Mouse (Mus musculus) MEL (cell line): ENCODE results near the gene Zfp90. TPM values are rescaled to one million over a fixed set of nuclear protein-coding genes. Genes with fewer than 3 reads are reported as not detected.

Experiments used
- DNase-seq: peaks from one replicate; pipeline ENCODE4 v3.0.0; 2011; ENCODE audit warnings: low read depth, low spot score
- H3K27ac ChIP-seq: 2 replicates; pipeline ENCODE4 v1.5.1; 2012; ENCODE audit warnings: low read depth, mild to moderate bottlenecking, control low read depth, low read length, moderate library complexity; ENCODE audit not compliant: control insufficient read depth
- H3K27me3 ChIP-seq, 2 experiments: fragments of 150-350 bp in 1 of 2; sonication (generic) in 1 of 2; 2 replicates each; pipeline ENCODE4 v1.6.1; 2012; ENCODE audit warnings: low read length in 2 of 2, mild to moderate bottlenecking in 2 of 2, improper control_type of control experiment in 1 of 2, moderate library complexity in 1 of 2; ENCODE audit not compliant: insufficient read depth in 2 of 2, control insufficient read depth in 1 of 2
- H3K36me3 ChIP-seq, 2 experiments: 2 replicates each; pipeline ENCODE4 v1.6.1; 2012 to 2014; ENCODE audit warnings: low read length in 2 of 2, improper control_type of control experiment in 1 of 2, inconsistent platforms in 1 of 2, mild to moderate bottlenecking in 1 of 2; ENCODE audit not compliant: insufficient read depth in 2 of 2, control insufficient read depth in 1 of 2
- H3K4me1 ChIP-seq, 2 experiments: fragments of 150-350 bp in 1 of 2; sonication (generic) in 1 of 2; 2 replicates each; pipeline ENCODE4 v1.6.1; 2012; ENCODE audit warnings: low read length in 2 of 2, improper control_type of control experiment in 1 of 2, mild to moderate bottlenecking in 1 of 2; ENCODE audit not compliant: insufficient read depth in 2 of 2, control insufficient read depth in 1 of 2
- H3K4me3 ChIP-seq, 2 experiments: fragments of 150-350 bp in 1 of 2; sonication (generic) in 1 of 2; 2 replicates each; pipeline ENCODE4 v1.5.1; 2012; ENCODE audit warnings: low read depth in 2 of 2, low read length in 2 of 2, mild to moderate bottlenecking in 2 of 2, moderate library complexity in 2 of 2, control low read depth in 1 of 2, improper control_type of control experiment in 1 of 2; ENCODE audit not compliant: control insufficient read depth in 1 of 2, insufficient read depth in 1 of 2
- H3K79me2 ChIP-seq: 2 replicates; pipeline ENCODE4 v1.6.1; 2012; ENCODE audit warnings: mild to moderate bottlenecking, low read length, moderate library complexity; ENCODE audit not compliant: control insufficient read depth, poor library complexity, insufficient read depth
- H3K9ac ChIP-seq: 2 replicates; pipeline ENCODE4 v1.6.1; 2012; ENCODE audit warnings: low read depth, mild to moderate bottlenecking, control low read depth, low read length, moderate library complexity; ENCODE audit not compliant: control insufficient read depth, poor library complexity, severe bottlenecking
- H3K9me3 ChIP-seq: fragments of 150-350 bp; sonication (generic); replicated peaks from 2 replicates; pipeline ENCODE4 v1.6.1; 2012; ENCODE audit warnings: mild to moderate bottlenecking, low read length, improper control_type of control experiment, moderate library complexity; ENCODE audit not compliant: insufficient read depth
- CHD1 ChIP-seq: IDR thresholded peaks from 2 replicates; pipeline ENCODE4 v1.6.1; 2012; ENCODE audit warnings: low read depth, mild to moderate bottlenecking, inconsistent platforms, low read length, improper control_type of control experiment
- ELF1 ChIP-seq: IDR thresholded peaks from 2 replicates; pipeline ENCODE4 v1.6.1; 2014; ENCODE audit warnings: low read depth, mild to moderate bottlenecking, inconsistent platforms, low read length, improper control_type of control experiment, moderate library complexity
- GATA1 ChIP-seq: IDR thresholded peaks from 2 replicates; pipeline ENCODE4 v1.6.1; 2011; ENCODE audit warnings: low read depth, low read length, improper control_type of control experiment
- HCFC1 ChIP-seq: IDR thresholded peaks from 2 replicates; pipeline ENCODE4 v1.6.1; 2012; ENCODE audit warnings: low read depth, mild to moderate bottlenecking, inconsistent platforms, low read length, improper control_type of control experiment, moderate library complexity
- JUND ChIP-seq: IDR thresholded peaks from 2 replicates; pipeline ENCODE4 v1.6.1; 2011; ENCODE audit warnings: low read depth, mild to moderate bottlenecking, improper control_type of control experiment, low read length
- KAT2A ChIP-seq: conservative IDR thresholded peaks from 2 replicates; pipeline ENCODE4 v1.6.1; 2012; ENCODE audit warnings: low read depth, low read length, improper control_type of control experiment, inconsistent platforms
- MAX ChIP-seq: IDR thresholded peaks from 2 replicates; pipeline ENCODE4 v1.6.1; 2011; ENCODE audit warnings: low read length, improper control_type of control experiment
- NELFE ChIP-seq: IDR thresholded peaks from 2 replicates; pipeline ENCODE4 v1.6.1; 2011; ENCODE audit warnings: low read depth, low read length, improper control_type of control experiment
- NRF1 ChIP-seq: IDR thresholded peaks from 2 replicates; pipeline ENCODE4 v1.6.1; 2014; ENCODE audit warnings: low read depth, mild to moderate bottlenecking, inconsistent platforms, low read length, improper control_type of control experiment, moderate library complexity; ENCODE audit not compliant: poor library complexity, insufficient read depth, severe bottlenecking
- POLR2A ChIP-seq, 2 experiments: IDR thresholded peaks; 2 replicates each; pipeline ENCODE4 v1.6.1; 2011 to 2012; ENCODE audit warnings: low read length in 2 of 2, mild to moderate bottlenecking in 2 of 2, control low read depth in 1 of 2, improper control_type of control experiment in 1 of 2, low read depth in 1 of 2, moderate library complexity in 1 of 2; ENCODE audit not compliant: control insufficient read depth in 1 of 2, insufficient read depth in 1 of 2, poor library complexity in 1 of 2
- POLR2AphosphoS2 ChIP-seq: IDR thresholded peaks from 2 replicates; pipeline ENCODE4 v1.6.1; 2011; ENCODE audit warnings: low read length, improper control_type of control experiment
- TAL1 ChIP-seq: IDR thresholded peaks from 2 replicates; pipeline ENCODE4 v1.6.1; 2012; ENCODE audit warnings: mild to moderate bottlenecking, inconsistent platforms, low read length, moderate library complexity, mixed read lengths
- TBP ChIP-seq: IDR thresholded peaks from 2 replicates; pipeline ENCODE4 v1.8.0; 2011; ENCODE audit warnings: low read depth, low read length, improper control_type of control experiment
- TCF12 ChIP-seq: IDR thresholded peaks from 2 replicates; pipeline ENCODE4 v1.6.1; 2014; ENCODE audit warnings: low read depth, mild to moderate bottlenecking, inconsistent platforms, low read length, improper control_type of control experiment, moderate library complexity
- USF2 ChIP-seq, 2 experiments: IDR thresholded peaks; 2 replicates each; pipeline ENCODE4 v1.6.1; 2011 to 2012; ENCODE audit warnings: improper control_type of control experiment in 2 of 2, low read length in 2 of 2, borderline replicate concordance in 1 of 2, inconsistent platforms in 1 of 2, low read depth in 1 of 2, mild to moderate bottlenecking in 1 of 2; ENCODE audit not compliant: insufficient read depth in 1 of 2
- ZC3H11A ChIP-seq: IDR thresholded peaks from 2 replicates; pipeline ENCODE4 v1.6.1; 2012; ENCODE audit warnings: low read depth, mild to moderate bottlenecking, inconsistent platforms, low read length, improper control_type of control experiment
- ZKSCAN1 ChIP-seq: IDR thresholded peaks from 2 replicates; pipeline ENCODE4 v1.6.1; 2012; ENCODE audit warnings: low read depth, mild to moderate bottlenecking, inconsistent platforms, low read length, improper control_type of control experiment, moderate library complexity
- ZMIZ1 ChIP-seq: IDR thresholded peaks from 2 replicates; pipeline ENCODE4 v1.6.1; 2012; ENCODE audit warnings: low read depth, mild to moderate bottlenecking, inconsistent platforms, low read length, improper control_type of control experiment, moderate library complexity
- polyA plus RNA-seq, 2 experiments: library from polyadenylated mRNA; stranded (reverse) in 1 of 2; unstranded in 1 of 2; fragments of >175 nt in 1 of 2; fragments of >200 nt in 1 of 2; gene quantifications; 2 replicates each; pipeline versions ENCODE4 v1.2.1 to v1.2.4; 2012; ENCODE audit warnings: low replicate concordance in 2 of 2, low read depth in 1 of 2; ENCODE audit not compliant: insufficient read length in 2 of 2, insufficient read depth in 1 of 2, missing spikeins in 1 of 2
- total RNA-seq: library from RNA; depleted of rRNA; stranded (reverse); fragments of 300-350 nt; gene quantifications from 2 replicates; pipeline ENCODE4 v1.2.3, GENCODE M21; 2012

Gene Zfp90
- total and polyA plus RNA-seq, 3 experiments: 2.6 to 3.9 TPM; not detected in 1

DNA sequence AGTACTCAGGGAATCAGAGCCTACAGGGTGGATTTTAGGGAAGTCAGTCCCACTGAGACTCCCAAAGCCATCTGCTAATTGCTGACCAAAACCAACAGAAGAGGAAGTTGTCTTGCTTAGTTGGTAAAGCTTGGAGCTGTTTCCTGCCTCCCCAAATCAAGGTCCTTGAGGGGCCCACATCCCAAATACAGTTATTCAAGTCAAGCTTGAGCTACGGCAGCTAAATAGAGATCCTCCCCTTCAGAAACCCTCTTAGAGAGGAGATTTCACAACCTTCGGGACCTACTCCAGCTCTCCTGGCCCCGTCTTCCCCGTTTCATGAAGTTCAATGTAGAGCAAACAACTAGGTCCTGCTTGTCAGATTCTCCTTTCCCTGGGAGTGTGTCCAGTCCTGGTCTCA, 20.6 kb upstream of the Zfp90 start:
- Histone ChIP-seq H3K4me1 (no peaks in the 10 kb centered on the region), H3K36me3 (no peaks in the 10 kb centered on the region), H3K9me3 (no peaks in the 10 kb centered on the region), H3K4me3 (no peak overlapping the region), H3K79me2 (no peaks in the 10 kb centered on the region), H3K27ac (no peak overlapping the region), H3K9ac (no peak overlapping the region), H3K27me3 (peaks cover 5 to 9% of the 10 kb centered on the region in 2 experiments; a peak in 3 of 4 replicates)
- DNase-seq: no peak
- no peak for TF ChIP-seq HCFC1
- TF ChIP-seq KAT2A: no peak
- no peak for TF ChIP-seq ZKSCAN1
- TF ChIP-seq TCF12: no peak
- no peak for TF ChIP-seq TBP
- TF ChIP-seq TAL1: no peak
- no peak for TF ChIP-seq ELF1
- TF ChIP-seq JUND: no peak
- no peak for TF ChIP-seq NELFE
- no peak for TF ChIP-seq CHD1
- TF ChIP-seq MAX: no peak
- no peak for TF ChIP-seq ZC3H11A
- TF ChIP-seq ZMIZ1: no peak
- TF ChIP-seq GATA1: no peak

DNA sequence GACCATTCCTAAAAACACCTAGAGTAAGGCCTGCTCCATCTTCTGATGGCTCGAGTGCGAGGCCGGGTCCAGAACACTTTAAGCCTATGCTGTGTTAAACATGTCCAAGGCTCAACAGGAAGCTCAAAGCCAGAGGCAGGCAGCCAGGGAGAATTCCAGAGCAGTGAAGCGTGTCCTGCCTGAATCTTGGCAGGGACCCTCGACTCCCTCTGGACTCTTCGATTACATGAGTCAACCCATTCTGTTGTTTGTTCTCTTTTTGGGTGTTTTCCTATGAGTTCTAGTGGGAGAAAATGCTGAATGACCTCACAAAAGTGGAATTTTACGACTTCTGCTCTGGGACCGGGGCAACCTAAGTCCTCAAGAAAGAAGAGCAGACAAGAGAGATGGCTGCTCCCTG, 15.4 kb upstream of the Zfp90 start:
- H3K9me3 ChIP-seq: no peaks in the 10 kb centered on the region
- H3K9ac ChIP-seq: no peak overlapping the region
- H3K27ac ChIP-seq: no peak overlapping the region
- H3K4me3 ChIP-seq: no peak overlapping the region
- no peak for TF ChIP-seq JUND
- no peak for TF ChIP-seq ZMIZ1
- TF ChIP-seq ZC3H11A: no peak
- no peak for TF ChIP-seq POLR2A (IDR thresholded peaks at IDR 0.05; ENCODE audit: control insufficient read depth in 1 of 2, insufficient read depth in 1 of 2, low read depth in 1 of 2, low read length in 2 of 2, poor library complexity in 1 of 2)
- TF ChIP-seq USF2 (IDR thresholded peaks at IDR 0.05; ENCODE audit: borderline replicate concordance in 1 of 2, insufficient read depth in 1 of 2, low read depth in 1 of 2, low read length in 2 of 2): no peak
- no peak for TF ChIP-seq POLR2AphosphoS2
- no peak for TF ChIP-seq HCFC1
- no peak for TF ChIP-seq NRF1
- H3K36me3 ChIP-seq: peaks cover 0 to 3% of the 10 kb centered on the region in 2 experiments; a peak in 1 of 4 replicates
- H3K79me2 ChIP-seq: no peaks in the 10 kb centered on the region
- no peaks in the 10 kb centered on the region; a peak in 1 of 4 replicates for H3K4me1 ChIP-seq
- peaks cover 5 to 8% of the 10 kb centered on the region in 2 experiments; a peak in 3 of 4 replicates for H3K27me3 ChIP-seq
- DNase-seq: no peak
